Mouse (Mus musculus) brain, embryonic 18.5 days (tissue): ENCODE measurements at regions not wholly inside any gene's neighbourhood (a gene's known extent, or its start where the extent isn't known, plus 50 kb on each side); places are given as distances from the start of the nearest gene placed in this dataset.
A peak's percentile ranks its signal among the peaks of the same experiment; 100 is the strongest.

Experiments
- DNase-seq: peaks from one replicate; pipeline ENCODE4 v3.0.0-alpha.2; 2012; ENCODE audit warnings: low read depth, low spot score

GRCm38 (mm10) chr15:103834198-103834597 lies 64.9 kb downstream of the Mucl2 start:
- peak; percentile 30 for DNase-seq
